Mouse (Mus musculus): ENCODE measurements around the gene Trank1. TPM values are rescaled to one million over a fixed set of nuclear protein-coding genes. Genes with fewer than 3 reads are reported as not detected.

Gene Trank1
- polyA plus RNA-seq, 1 experiment from 2014 or later, result 1.3 TPM

DNA sequence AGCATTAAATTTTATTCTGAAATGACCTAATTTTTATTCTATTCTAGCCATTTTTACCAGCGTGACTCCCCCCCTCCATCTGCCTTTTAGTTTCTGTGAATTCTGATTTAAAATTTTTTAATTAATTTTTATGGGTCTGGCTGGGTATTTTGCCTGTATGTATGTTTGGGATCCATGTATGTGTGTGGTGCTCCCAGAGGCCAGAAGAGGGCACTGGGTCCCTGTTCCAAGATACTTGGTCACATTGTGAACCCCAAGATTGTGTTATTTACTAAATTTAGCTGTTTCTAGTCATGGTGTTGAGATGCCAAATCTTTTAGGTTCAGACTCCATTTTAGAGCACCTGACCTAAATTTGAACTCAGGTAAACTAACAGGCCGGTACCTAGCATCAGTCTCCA lies 25.1 kb upstream of the Trank1 start:
- H3K36me3 ChIP-seq, result no peaks in the 10 kb centered on the region
- H3K27ac ChIP-seq, result no peak overlapping the region
- H3K4me1 ChIP-seq, result peaks cover 11% of the 10 kb centered on the region; the same call in 1 of the 2 replicates
- 76% methylated on average over 2 of the region's 2 CpGs for WGBS
- H3K27me3 ChIP-seq, result no peaks in the 10 kb centered on the region
- no peak for ATAC-seq (ENCODE audit: low FRiP score)
- no peaks in the 10 kb centered on the region for H3K9me3 ChIP-seq (replicated peaks)
- no peak overlapping the region for H3K4me3 ChIP-seq
- H3K4me2 ChIP-seq (replicated peaks), result no peak overlapping the region
- no peak overlapping the region for H3K9ac ChIP-seq

DNA sequence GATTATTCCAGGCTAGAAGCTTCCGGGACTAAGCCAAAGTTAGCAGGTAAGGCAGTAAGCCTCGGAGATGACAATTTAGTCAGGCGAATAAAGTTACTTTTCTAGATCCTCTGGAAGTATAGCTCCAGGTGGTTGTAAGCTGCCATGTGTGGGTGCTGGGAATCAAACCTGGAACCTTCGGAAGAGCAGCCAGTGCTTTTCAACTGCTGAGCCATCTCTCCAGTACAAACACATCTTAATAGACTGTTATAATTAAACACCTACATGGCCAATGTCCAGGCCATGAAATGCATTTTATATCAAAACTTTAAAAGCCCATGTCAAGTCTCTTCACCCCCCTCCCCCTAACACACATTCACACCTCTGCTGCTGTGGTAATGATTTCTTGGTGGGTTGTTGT lies 23.6 kb upstream of the Trank1 start:
- no peaks in the 10 kb centered on the region for H3K9me3 ChIP-seq (replicated peaks)
- no peak overlapping the region for H3K4me2 ChIP-seq (replicated peaks)
- H3K27ac ChIP-seq, result no peak overlapping the region
- WGBS, result 89% methylated on average over 4 of the region's 4 CpGs
- no peaks in the 10 kb centered on the region for H3K27me3 ChIP-seq
- H3K36me3 ChIP-seq, result no peaks in the 10 kb centered on the region
- peaks cover 11% of the 10 kb centered on the region; the same call in 1 of the 2 replicates for H3K4me1 ChIP-seq
- H3K4me3 ChIP-seq, result no peak overlapping the region
- H3K9ac ChIP-seq, result no peak overlapping the region
- ATAC-seq (ENCODE audit: low FRiP score), result no peak

GRCm38 (mm10) chr9:111289294-111289831 lies 22.2 kb upstream of the Trank1 start:
- Histone ChIP-seq H3K9me3 (replicated peaks) (no peaks in the 10 kb centered on the region), H3K36me3 (no peaks in the 10 kb centered on the region), H3K9ac (no peak overlapping the region), H3K4me1 (peaks cover 11% of the 10 kb centered on the region; the same call in 1 of the 2 replicates), H3K4me2 (replicated peaks) (no peak overlapping the region), H3K4me3 (no peak overlapping the region), H3K27me3 (no peaks in the 10 kb centered on the region), H3K27ac (no peak overlapping the region)
- ATAC-seq (ENCODE audit: low FRiP score), result no peak
- 58% methylated on average over 9 of the region's 9 CpGs for WGBS

DNA sequence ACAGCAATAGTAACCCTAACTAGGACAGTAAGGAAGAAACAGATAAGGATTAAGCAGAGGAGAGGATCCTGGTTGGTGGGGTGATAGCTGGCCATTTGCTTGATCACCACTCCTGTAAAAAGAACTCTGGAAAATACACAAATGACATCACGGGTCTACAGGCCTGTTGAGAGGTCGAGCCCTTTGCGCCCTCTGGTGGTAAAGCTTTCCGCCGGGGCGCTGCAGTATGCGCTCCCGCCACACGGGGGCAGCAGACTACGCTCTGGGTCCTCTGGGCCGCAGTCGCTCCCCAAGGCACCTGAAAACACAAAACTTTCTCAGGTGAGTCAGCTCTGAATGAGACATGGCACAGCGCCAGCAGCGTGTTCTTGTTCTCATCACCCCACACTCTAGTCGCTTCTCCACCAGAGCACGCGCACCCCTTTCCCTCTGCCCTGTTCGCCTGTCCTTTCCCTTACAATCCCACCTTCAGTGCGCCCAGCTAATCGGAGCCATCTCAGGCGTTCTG lies 21.7 kb upstream of the Trank1 start:
- ATAC-seq (ENCODE audit: low FRiP score), result peak; percentile 56
- H3K27ac ChIP-seq, result no peak overlapping the region
- no peaks in the 10 kb centered on the region for H3K9me3 ChIP-seq (replicated peaks)
- 14% methylated on average over 21 of the region's 21 CpGs for WGBS
- H3K9ac ChIP-seq, result no peak overlapping the region
- H3K4me3 ChIP-seq, result no peak overlapping the region
- no peak overlapping the region for H3K4me2 ChIP-seq (replicated peaks)
- H3K36me3 ChIP-seq, result no peaks in the 10 kb centered on the region
- peaks cover 10% of the 10 kb centered on the region; the same call in 1 of the 2 replicates for H3K4me1 ChIP-seq
- no peaks in the 10 kb centered on the region for H3K27me3 ChIP-seq

DNA sequence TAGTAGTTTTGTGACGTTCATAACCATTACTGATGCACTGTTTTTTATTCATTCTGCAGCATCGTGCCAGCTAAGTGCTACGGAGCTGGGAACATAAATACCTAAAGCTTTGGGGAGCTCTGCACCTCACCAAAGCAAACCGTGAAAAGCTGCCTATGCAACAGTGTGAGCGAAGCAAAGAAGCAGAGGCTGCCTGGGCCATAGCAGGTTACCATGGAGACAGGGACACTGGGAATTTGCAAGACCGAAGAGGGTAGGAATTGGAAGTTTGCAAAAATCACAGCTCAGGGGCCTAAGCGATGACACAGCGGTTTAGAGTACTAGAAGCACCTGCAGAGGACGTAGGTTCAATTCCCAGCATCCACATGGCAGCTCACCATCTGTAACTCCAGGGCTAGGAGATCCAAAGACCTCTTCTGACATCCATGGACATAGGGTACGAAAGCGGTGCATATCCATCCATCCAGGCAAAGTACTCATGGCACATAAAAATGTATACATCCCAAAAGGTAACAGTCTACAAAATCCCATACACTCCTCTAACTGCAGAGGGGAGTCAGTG lies 20.9 kb upstream of the Trank1 start:
- 70% methylated on average over 11 of the region's 11 CpGs for WGBS
- Histone ChIP-seq H3K4me3 (no peak overlapping the region), H3K36me3 (no peaks in the 10 kb centered on the region), H3K27ac (no peak overlapping the region), H3K27me3 (no peaks in the 10 kb centered on the region), H3K4me1 (peaks cover 3% of the 10 kb centered on the region; the same call in 1 of the 2 replicates), H3K9me3 (replicated peaks) (no peaks in the 10 kb centered on the region), H3K9ac (no peak overlapping the region), H3K4me2 (replicated peaks) (no peak overlapping the region)
- ATAC-seq (ENCODE audit: low FRiP score), result no peak

DNA sequence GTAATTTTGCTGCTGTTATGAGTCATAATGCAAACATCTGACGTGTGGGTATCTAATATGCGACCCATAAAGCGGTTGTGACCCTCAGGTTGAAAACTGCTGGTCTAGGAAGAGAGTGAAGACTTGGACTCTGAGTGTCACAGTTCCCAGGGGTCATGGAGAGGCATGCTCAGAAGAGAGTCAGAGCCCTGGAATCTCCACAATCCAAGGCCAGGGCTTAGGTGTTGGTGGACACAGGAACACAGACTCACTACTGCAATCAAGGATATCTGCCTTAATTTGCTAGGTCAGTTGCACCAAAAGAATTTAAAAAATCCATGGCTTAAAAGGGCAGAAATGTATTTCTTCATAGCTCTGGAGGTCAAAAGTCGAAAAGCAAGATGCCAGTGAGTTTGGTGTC lies 18.3 kb upstream of the Trank1 start:
- no peak for ATAC-seq (ENCODE audit: low FRiP score)
- no peak overlapping the region for H3K27ac ChIP-seq
- no peaks in the 10 kb centered on the region for H3K36me3 ChIP-seq
- 84% methylated on average over 4 of the region's 4 CpGs for WGBS
- no peaks in the 10 kb centered on the region for H3K27me3 ChIP-seq
- no peak overlapping the region for H3K4me3 ChIP-seq
- H3K4me2 ChIP-seq (replicated peaks), result no peak overlapping the region
- no peaks in the 10 kb centered on the region for H3K9me3 ChIP-seq (replicated peaks)
- no peaks in the 10 kb centered on the region for H3K4me1 ChIP-seq
- H3K9ac ChIP-seq, result no peak overlapping the region

- Histone ChIP-seq H3K4me2 (replicated peaks) (no peak overlapping the region), H3K36me3 (no peaks in the 10 kb centered on the region), H3K27me3 (no peaks in the 10 kb centered on the region), H3K4me3 (no peak overlapping the region), H3K9ac (no peak overlapping the region), H3K4me1 (no peaks in the 10 kb centered on the region), H3K9me3 (replicated peaks) (no peaks in the 10 kb centered on the region), H3K27ac (no peak overlapping the region)
- no peak for ATAC-seq (ENCODE audit: low FRiP score)
- WGBS, result 96% methylated on average over 6 of the region's 6 CpGs
These were observed 16.6 kb upstream of the Trank1 start for GRCm38 (mm10) chr9:111294911-111295310.

DNA sequence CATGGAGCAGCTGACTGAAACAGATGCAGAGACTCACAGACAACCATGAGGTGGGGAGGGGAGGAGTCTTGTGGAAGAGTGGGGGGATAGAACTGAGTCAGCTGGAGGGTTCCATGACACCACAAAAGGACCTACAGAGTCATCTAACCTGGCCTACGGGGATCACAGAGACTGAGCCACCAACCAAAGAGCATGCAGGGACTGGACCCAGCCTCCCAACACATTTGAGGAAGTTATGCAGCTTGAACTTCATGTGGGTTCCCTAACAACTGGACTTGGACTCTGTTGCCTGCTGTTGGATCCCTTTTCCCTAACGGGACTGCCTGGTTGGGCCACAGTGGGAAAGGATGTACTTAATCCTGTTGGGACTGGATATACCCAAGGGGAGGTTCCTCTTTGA lies 16.2 kb upstream of the Trank1 start:
- Histone ChIP-seq H3K36me3 (no peaks in the 10 kb centered on the region), H3K27ac (no peak overlapping the region), H3K4me3 (no peak overlapping the region), H3K9ac (no peak overlapping the region), H3K4me2 (replicated peaks) (no peak overlapping the region), H3K4me1 (no peaks in the 10 kb centered on the region), H3K9me3 (replicated peaks) (no peaks in the 10 kb centered on the region), H3K27me3 (no peaks in the 10 kb centered on the region)
- 72% methylated on average over 2 of the region's 2 CpGs for WGBS
- ATAC-seq (ENCODE audit: low FRiP score), result no peak

DNA sequence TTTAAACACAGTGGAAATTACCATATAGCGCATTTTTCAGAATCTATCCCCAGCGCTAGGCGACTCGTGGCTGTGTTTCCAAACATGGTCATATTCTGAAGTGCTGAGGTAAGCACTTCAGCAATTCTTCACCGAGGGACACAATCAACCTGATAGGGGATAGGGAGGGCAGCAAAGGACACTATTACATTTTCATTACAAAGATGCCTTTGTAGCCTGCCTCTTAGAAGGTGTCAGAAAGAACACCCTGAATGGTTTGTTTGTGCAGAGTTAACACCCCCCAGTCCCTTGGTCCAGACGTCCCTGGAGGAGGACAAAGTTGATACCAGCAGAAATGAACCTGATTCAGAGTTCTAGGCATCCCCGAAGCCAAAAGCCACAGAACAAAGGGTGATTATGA lies 15.1 kb upstream of the Trank1 start:
- WGBS, result 76% methylated on average over 7 of the region's 7 CpGs
- no peak overlapping the region for H3K4me2 ChIP-seq (replicated peaks)
- no peak overlapping the region for H3K9ac ChIP-seq
- H3K9me3 ChIP-seq (replicated peaks), result no peaks in the 10 kb centered on the region
- H3K27ac ChIP-seq, result no peak overlapping the region
- no peaks in the 10 kb centered on the region for H3K36me3 ChIP-seq
- H3K27me3 ChIP-seq, result no peaks in the 10 kb centered on the region
- H3K4me1 ChIP-seq, result no peaks in the 10 kb centered on the region
- ATAC-seq (ENCODE audit: low FRiP score), result no peak
- H3K4me3 ChIP-seq, result no peak overlapping the region

DNA sequence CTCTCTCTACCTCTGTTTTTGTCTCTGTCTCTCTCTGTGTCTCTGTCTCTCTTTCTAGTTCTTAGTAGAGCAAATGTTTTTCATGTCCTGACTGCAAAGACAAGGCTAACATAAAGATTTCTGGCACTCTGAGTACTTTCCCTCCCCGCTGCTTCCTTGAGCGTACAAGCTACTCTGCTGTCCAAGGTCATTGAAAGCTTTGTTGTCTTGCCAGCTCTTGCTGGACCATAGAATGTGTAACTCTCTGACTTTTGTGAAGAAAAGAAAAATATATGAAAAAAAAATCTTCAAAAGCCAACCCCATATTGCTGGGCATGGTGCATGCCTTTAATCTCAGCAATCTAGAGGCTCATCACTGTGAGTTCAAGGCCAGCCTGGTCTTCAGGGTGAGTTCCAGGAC lies 12.9 kb upstream of the Trank1 start:
- H3K9me3 ChIP-seq (replicated peaks), result no peaks in the 10 kb centered on the region
- no peaks in the 10 kb centered on the region for H3K4me1 ChIP-seq
- no peaks in the 10 kb centered on the region for H3K27me3 ChIP-seq
- H3K9ac ChIP-seq, result no peak overlapping the region
- 87% methylated on average over 2 of the region's 2 CpGs for WGBS
- ATAC-seq (ENCODE audit: low FRiP score), result no peak
- H3K4me3 ChIP-seq, result no peak overlapping the region
- no peaks in the 10 kb centered on the region for H3K36me3 ChIP-seq
- H3K27ac ChIP-seq, result no peak overlapping the region
- H3K4me2 ChIP-seq (replicated peaks), result no peak overlapping the region

- 54% methylated on average over 12 of the region's 12 CpGs for whole genome bisulfite sequencing
- no peaks in the 10 kb centered on the region for H3K4me1 ChIP-seq
- ATAC-seq (ENCODE audit: low FRiP score), result no peak
- no peak overlapping the region for H3K4me3 ChIP-seq
- no peak overlapping the region for H3K9ac ChIP-seq
- H3K36me3 ChIP-seq, result no peaks in the 10 kb centered on the region
- no peak overlapping the region for H3K4me2 ChIP-seq (replicated peaks)
- no peak overlapping the region for H3K27ac ChIP-seq
- no peaks in the 10 kb centered on the region for H3K9me3 ChIP-seq (replicated peaks)
- H3K27me3 ChIP-seq, result no peaks in the 10 kb centered on the region
These were observed 9.2 kb upstream of the Trank1 start for GRCm38 (mm10) chr9:111302196-111302831.

GRCm38 (mm10) chr9:111304036-111304435 lies 7.5 kb upstream of the Trank1 start:
- Histone ChIP-seq H3K4me1 (no peaks in the 10 kb centered on the region), H3K4me2 (replicated peaks) (no peak overlapping the region), H3K4me3 (no peak overlapping the region), H3K27ac (no peak overlapping the region), H3K9ac (no peak overlapping the region), H3K27me3 (peaks cover 3% of the 10 kb centered on the region), H3K36me3 (no peaks in the 10 kb centered on the region), H3K9me3 (replicated peaks) (no peaks in the 10 kb centered on the region)
- ATAC-seq (ENCODE audit: low FRiP score), result no peak
- 91% methylated on average over 6 of the region's 6 CpGs for WGBS

DNA sequence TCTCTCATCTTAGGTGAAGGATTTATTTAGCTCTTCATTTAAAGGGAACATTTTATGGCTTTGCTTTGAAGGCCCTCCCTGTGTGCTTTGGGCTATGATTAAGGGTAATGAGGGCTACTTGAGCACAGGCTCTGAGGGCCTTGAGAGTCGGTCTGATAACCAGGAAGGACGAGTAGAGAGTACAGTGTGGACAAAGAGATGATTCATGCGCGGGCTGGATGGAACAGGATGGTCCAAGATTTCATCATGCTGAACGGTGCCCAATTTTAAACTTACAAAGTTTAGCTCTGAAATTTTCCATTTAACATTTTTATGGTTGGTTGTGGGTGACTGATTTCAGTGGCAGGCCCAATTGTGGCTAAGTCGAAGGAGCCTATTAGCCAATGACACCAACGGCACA lies 5.4 kb upstream of the Trank1 start:
- no peak for ATAC-seq (ENCODE audit: low FRiP score)
- Histone ChIP-seq H3K27ac (no peak overlapping the region), H3K9ac (no peak overlapping the region), H3K27me3 (peaks cover 24% of the 10 kb centered on the region), H3K36me3 (no peaks in the 10 kb centered on the region), H3K4me2 (replicated peaks) (no peak overlapping the region), H3K9me3 (replicated peaks) (peaks cover 5% of the 10 kb centered on the region; the same call in 1 of the 2 replicates), H3K4me3 (no peak overlapping the region), H3K4me1 (no peaks in the 10 kb centered on the region)
- 88% methylated on average over 7 of the region's 7 CpGs for WGBS

Measured in hindbrain, embryonic 12.5 days (tissue).